Mouse (Mus musculus) adrenal gland, adult (tissue): Measurements from ENCODE around the gene Cul7.
A peak's percentile ranks its signal among the peaks of the same experiment; 100 is the strongest.

Experiments
- DNase-seq, 2 experiments: peaks; one replicate each; pipeline ENCODE4 v3.0.0; 2022 to 2023; ENCODE audit warnings: low spot score in 1 of 2; ENCODE audit not compliant: inconsistent age in 2 of 2

Cul7 gene

DNA sequence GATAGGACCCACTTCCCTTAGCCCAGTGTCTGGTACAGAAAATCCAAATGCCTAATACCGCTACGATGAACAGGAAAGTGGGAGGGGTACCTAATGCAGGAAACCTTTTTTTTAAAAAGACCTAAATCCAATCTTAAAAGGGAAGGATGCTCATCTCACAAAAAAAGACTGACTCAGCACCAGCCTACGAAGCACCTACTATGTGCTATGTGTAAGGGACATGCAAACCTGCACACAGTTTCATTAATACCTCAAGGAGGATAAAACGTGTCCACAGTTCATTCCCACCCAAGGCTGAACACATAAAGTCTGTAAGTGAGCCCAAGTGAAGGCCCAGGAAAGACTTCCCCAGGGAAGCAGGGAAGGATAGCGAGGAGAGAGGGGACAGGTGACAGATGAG, 52.4 kb downstream of the Cul7 start:
- DNase-seq: no peak

DNA sequence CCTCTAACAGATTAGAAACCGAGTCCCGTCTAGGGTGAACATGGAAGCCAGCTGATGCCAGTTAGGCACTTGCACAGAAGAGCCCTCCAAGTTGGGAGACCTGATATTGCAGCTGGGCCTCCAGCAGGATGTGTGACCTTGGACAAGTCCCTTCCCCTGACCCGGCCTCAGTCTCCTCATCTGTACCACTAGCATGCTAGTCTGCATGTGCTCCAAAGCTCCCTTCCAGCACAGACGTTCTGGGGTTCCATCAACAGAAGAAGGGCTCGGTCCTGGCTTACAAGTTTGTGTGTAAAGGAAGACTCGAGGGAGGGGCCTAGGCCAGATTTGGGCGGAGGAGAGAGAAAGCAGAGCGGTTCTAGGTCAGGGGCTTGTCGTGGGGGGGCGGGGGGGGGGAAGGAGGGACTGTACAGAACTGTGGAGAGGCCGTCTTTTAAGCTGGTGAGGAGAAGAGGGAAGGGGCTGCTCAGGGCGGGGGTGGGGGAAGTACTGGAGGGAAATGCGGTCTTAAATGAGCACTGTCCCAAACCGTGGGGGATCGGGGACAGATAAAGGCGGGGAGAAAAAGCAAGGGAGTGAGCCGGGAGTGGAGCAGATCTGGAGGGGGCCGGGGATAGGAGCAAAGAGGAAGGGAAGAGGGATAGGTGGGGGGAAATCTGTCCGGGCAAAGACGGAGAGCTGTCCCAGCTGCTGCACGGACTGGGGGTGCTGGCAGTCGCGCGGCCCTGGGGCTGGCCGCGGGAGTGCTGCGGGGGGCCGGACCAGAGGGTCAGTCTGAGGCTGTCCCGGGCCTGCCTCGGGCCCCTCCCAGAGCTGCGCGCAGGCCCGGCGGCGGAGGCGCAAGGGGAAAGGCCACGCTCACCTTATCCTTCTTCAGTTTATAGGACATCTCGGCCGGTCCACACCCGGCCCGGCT, 54.1 kb downstream of the Cul7 start:
- DNase-seq: no peak

DNA sequence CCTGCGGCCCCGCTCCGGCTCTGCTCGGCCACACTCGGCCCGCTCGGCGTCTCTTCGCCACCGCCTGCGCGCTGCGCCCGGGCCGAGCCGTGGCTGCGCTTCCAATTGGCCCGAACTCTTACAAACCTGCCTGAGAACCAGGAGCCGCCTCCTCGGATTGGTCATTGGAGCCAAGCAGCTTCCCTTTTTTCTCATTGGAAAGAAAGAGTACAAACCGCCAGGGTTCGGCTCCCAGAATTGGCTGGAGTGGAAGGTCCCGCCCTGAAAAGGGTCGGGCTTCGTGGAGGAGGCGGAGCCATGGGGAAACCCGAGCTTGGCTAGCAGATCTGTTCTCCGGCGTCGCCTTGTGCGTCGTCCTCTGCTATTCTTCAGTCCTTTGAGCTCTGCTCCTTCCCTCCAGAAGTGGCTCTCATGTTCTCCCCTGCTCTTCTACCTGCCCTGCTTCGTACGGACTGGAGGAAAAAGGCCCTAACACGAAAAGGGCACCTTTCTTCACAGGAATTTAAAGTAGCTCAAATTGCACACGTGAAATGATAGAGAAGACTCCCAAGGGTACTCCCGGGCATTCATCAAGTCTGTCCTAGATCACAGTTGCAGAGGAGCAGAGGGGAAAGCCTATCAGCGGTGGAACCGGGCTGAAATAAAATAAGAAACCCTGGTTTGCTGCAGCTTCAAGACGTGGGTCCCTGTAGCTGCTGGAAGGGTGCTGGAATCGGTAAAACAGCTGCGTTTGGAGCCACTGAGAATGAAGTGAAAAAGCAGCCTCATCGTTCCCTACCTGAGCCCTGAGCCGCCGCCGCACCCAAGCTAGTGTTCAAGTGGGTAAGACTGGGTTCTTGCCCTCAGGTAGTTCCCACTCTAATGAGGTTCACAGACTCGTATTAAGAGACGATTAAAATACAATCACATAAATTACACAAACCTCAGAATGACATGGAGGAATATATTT, 55.0 kb downstream of the Cul7 start, which contains the start of gene Ppp2r5d:
Ppp2r5d (minus strand) TSS at position 225 of the 949 bp plus-strand sequence.
- peak; percentile 97 to 99 for DNase-seq

DNA sequence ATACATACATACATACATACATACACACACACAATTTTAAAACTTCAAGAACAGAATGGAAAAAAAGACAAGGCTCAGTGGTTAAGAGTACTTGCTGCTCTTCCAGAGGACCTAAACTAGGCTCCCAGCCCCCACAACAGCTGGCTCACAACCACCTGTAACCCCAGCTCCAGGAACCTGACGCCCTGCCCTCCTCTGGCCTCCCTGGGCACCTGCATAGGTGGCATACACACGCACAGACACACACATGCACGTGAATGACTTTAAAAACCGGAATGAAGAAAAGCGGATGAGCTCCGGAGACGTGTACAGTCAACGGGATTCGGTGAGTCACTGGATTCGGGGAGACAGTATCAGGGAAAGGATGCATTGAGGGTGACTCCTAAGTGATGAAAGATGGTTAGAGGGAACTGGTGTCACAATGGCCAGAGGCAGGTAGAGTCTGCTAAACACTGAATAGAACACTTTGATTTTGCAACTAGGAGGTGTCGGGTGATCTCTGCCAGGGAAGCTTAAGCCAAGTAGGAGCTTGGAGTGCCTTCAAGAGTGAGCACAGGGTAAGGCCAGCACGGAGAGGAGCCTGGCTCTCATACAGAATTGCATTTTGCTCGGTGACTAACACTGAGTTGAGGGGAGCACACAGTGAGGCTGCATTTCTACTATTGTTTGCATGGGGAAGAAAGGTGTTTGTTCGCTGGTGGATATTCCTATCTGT, 56.4 kb downstream of the Cul7 start:
- DNase-seq: no peak

DNA sequence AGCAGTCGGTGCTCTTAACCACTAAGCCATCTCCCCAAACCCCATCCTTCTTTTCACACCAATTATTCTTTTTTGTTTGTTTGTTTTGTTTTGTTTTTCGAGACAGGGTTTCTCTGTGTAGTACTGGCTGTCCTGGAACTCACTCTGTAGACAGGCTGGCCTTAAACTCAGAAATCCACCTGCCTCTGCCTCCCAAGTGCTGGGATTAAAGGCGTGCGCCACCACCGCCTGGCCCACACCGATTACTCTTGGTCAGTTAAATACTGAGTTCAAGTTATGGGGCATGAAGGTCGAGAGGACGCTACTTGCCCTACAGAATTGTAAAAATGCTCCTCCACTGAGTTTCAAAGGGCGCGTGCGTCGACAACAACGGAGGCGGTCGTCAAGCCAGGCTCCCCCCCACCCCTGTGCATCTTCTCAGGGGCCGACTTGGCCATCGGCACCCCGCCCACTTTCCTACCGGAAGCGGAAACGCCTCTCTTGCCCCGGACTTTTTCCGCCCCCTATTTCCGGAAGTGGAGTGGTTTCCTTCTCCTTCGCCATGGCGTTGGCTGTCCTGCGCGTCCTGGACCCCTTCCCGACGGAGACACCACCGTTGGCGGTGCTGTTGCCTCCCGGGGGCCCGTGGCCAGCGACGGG, 60.9 kb downstream of the Cul7 start, which contains the start of gene Pex6:
Pex6 (plus strand) TSS at position 505 of the 639 bp plus-strand sequence.
- DNase-seq: peak; percentile 93 to 97

DNA sequence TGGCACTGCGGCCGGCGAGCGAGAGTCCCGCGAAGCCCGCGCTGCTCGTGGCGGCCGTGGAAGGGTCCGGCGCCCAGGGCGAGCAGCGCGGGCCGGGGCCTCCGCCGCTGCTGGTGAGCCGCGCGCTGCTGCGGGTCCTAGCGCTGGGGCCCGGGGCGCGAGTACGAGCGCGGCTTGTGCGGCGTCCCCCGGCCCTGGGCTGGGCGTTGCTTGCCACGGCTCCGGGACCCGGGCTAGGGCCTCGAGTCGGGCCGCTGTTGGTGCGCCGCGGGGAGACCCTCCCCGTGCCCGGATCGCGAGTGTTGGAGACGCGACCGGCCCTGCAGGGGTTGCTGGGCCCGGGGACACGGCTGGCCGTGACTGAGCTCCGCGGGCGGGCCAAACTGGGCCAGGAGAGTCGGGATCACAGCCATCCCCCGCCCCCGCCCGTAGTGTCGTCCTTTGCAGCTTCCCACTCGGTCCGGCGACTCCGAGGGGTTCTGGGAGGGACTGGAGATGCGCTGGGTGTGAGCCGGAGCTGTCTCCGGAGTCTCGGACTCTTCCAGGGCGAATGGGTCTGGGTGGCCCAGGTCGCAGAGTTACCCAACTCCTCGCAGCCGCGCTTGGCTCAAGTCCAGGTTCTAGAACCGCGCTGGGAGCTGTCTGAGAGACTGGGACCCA, 61.6 kb downstream of the Cul7 start:
- DNase-seq: peak; percentile 67 to 90

DNA sequence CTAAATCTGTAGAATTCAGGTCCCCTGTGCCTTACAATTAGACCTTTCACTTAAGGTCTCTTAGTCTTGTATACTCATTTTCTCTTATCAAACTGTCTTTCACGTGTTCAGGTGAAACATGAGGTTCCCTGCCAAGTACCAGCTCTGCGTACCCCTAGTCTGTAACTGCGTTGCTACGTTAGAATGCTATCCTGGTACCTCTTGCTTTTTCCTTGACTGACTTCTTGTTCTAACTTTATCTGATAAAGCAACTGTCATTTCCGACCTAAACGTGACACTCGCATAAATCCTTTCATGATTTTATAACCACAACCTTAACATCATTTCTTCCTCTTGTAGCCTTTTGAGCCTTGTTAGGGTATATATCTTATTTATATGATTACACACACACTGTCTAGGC, 62.3 kb downstream of the Cul7 start:
- no peak for DNase-seq

DNA sequence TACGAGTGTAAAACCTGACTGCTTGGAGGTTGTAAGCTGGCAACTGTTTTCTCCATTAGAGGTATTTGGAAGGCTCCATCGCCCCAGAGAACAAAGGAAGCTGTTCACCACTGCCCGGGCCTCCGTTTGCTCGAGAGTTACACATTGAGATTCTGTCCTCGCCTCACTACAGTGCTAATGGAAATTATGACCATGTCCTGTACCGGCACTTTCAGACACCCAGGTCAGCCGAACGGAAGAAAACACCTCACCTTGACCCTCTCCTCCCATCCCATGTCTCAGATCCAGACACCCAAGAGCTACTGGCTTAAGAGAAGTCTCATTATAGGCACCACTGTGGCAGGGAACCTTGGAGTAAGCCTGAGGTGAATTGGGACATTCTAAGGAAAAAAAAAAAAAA, 63.7 kb downstream of the Cul7 start:
- DNase-seq: no peak
